In genomic region chr5:143222287-143222686, GRCm38 (mm10) we compare ENCODE assay signal across 51 mouse cellular contexts. TPM values are rescaled to one million over a fixed set of nuclear protein-coding genes. Genes with fewer than 3 reads are reported as not detected.
"Had no signal": no experiment of that assay in that cellular context is flagged by ENCODE, and none has a peak within 500 bp of the region (broad histone marks: within the 10 kb centered on the region; RNA-seq: fewer than 3 reads in every experiment).

No protein-coding gene starts in this region.

- DNase-seq: heart, postnatal 10 days; heart, postnatal 14 days; heart, postnatal 36 days; heart, postnatal 4 days; kidney, adult 11 months; kidney, adult 18-20 months; kidney, adult 2 months; kidney, adult 8-10 months; kidney, adult 9 months; kidney, postnatal 10 days; kidney, postnatal 14 days; kidney, postnatal 25 days; kidney, postnatal 36 days; kidney, postnatal 4 days; layer of hippocampus, adult 9-11 months; layer of hippocampus, postnatal 36 days had no signal

- H3K4me3 ChIP-seq: heart, embryonic 12.5 days; heart, embryonic 13.5 days; heart, embryonic 15.5 days; hindbrain, embryonic 10.5 days; hindbrain, embryonic 12.5 days; hindbrain, embryonic 13.5 days; hindbrain, embryonic 15.5 days; intestine, embryonic 15.5 days; kidney, embryonic 15.5 days; layer of hippocampus, adult 2 months; left cerebral cortex, adult 2 months had no signal

- H3K9me3 ChIP-seq: heart, embryonic 12.5 days; heart, embryonic 13.5 days; heart, embryonic 15.5 days; hindbrain, embryonic 10.5 days; hindbrain, embryonic 12.5 days; hindbrain, embryonic 13.5 days; hindbrain, embryonic 15.5 days; intestine, embryonic 15.5 days; kidney, embryonic 15.5 days had no signal

- H3K4me1 ChIP-seq: heart, embryonic 12.5 days; heart, embryonic 13.5 days; heart, embryonic 15.5 days; hindbrain, embryonic 10.5 days; hindbrain, embryonic 12.5 days; hindbrain, embryonic 13.5 days; hindbrain, embryonic 15.5 days; intestine, embryonic 15.5 days; kidney, embryonic 15.5 days had no signal

- H3K27ac ChIP-seq: heart, embryonic 13.5 days; heart, embryonic 15.5 days; hindbrain, embryonic 10.5 days; hindbrain, embryonic 12.5 days; hindbrain, embryonic 13.5 days; hindbrain, embryonic 14.5 days; hindbrain, embryonic 15.5 days; hindbrain, postnatal 0 days; intestine, embryonic 15.5 days; kidney, embryonic 15.5 days; kidney, postnatal 0 days; layer of hippocampus, adult 2 months; left cerebral cortex, adult 2 months had no signal

- H3K9ac ChIP-seq: heart, embryonic 12.5 days; heart, embryonic 13.5 days; heart, embryonic 15.5 days; hindbrain, embryonic 12.5 days; hindbrain, embryonic 13.5 days; hindbrain, embryonic 14.5 days; hindbrain, embryonic 15.5 days; intestine, embryonic 15.5 days; kidney, embryonic 15.5 days had no signal

- H3K4me2 ChIP-seq: heart, embryonic 11.5 days; heart, embryonic 12.5 days; heart, embryonic 13.5 days; heart, embryonic 15.5 days; hindbrain, embryonic 12.5 days; hindbrain, embryonic 13.5 days; hindbrain, embryonic 14.5 days; hindbrain, embryonic 15.5 days; intestine, embryonic 15.5 days; kidney, embryonic 15.5 days had no signal

- H3K27me3 ChIP-seq: heart, embryonic 12.5 days; heart, embryonic 13.5 days; heart, embryonic 15.5 days; hindbrain, embryonic 12.5 days; hindbrain, embryonic 13.5 days; hindbrain, embryonic 15.5 days; intestine, embryonic 15.5 days; kidney, embryonic 15.5 days had no signal

- H3K36me3 ChIP-seq: heart, embryonic 12.5 days; heart, embryonic 13.5 days; heart, embryonic 15.5 days; hindbrain, embryonic 10.5 days; hindbrain, embryonic 12.5 days; hindbrain, embryonic 13.5 days; hindbrain, embryonic 15.5 days; intestine, embryonic 15.5 days; kidney, embryonic 15.5 days had no signal

RNA-seq across cellular contexts. Expression of gene Spdye4a, which starts 4.4 kb away (rescaled TPM):
- total RNA-seq: heart, postnatal 10 days; heart, postnatal 14 days; heart, postnatal 25 days; heart, postnatal 36 days; heart, postnatal 4 days; hematopoietic stem cell, adult 5-6 weeks; layer of hippocampus, adult 18-20 months; layer of hippocampus, adult 2 months; layer of hippocampus, adult 8-10 months; layer of hippocampus, postnatal 10 days; layer of hippocampus, postnatal 14 days; layer of hippocampus, postnatal 25 days; layer of hippocampus, postnatal 36 days; left cerebral cortex, adult 18-20 months; left cerebral cortex, adult 2 months had no signal
- polyA plus RNA-seq: heart, embryonic 11.5 days; heart, embryonic 12.5 days; heart, embryonic 13.5 days; heart, embryonic 14.5 days; heart, embryonic 15.5 days; heart, embryonic 16.5 days; heart, postnatal 0 days; hindbrain, embryonic 10.5 days; hindbrain, embryonic 11.5 days; hindbrain, embryonic 12.5 days; hindbrain, embryonic 13.5 days; hindbrain, embryonic 14.5 days; hindbrain, embryonic 15.5 days; hindbrain, embryonic 16.5 days; hindbrain, postnatal 0 days; inflammation-experienced regulatory T-cells, adult 6 months; intestine, embryonic 14.5 days; intestine, embryonic 15.5 days; intestine, embryonic 16.5 days; intestine, postnatal 0 days; kidney, embryonic 14.5 days; kidney, embryonic 15.5 days; kidney, embryonic 16.5 days; kidney, postnatal 0 days; large intestine, adult 2 months had no signal

RNA-seq across cellular contexts. Expression of gene Spdye4b, which starts 41.5 kb away (rescaled TPM):
- total RNA-seq: heart, postnatal 10 days; heart, postnatal 14 days; heart, postnatal 25 days; heart, postnatal 36 days; heart, postnatal 4 days; hematopoietic stem cell, adult 5-6 weeks; hindbrain, postnatal 0 days; layer of hippocampus, adult 18-20 months; layer of hippocampus, adult 2 months; layer of hippocampus, adult 8-10 months; layer of hippocampus, postnatal 10 days; layer of hippocampus, postnatal 14 days; layer of hippocampus, postnatal 25 days; layer of hippocampus, postnatal 36 days; left cerebral cortex, adult 18-20 months; left cerebral cortex, adult 2 months had no signal
- polyA plus RNA-seq: heart, embryonic 11.5 days; heart, embryonic 12.5 days; heart, embryonic 13.5 days; heart, embryonic 14.5 days; heart, embryonic 15.5 days; heart, embryonic 16.5 days; heart, postnatal 0 days; hindbrain, embryonic 11.5 days; hindbrain, embryonic 12.5 days; hindbrain, embryonic 13.5 days; hindbrain, embryonic 14.5 days; hindbrain, embryonic 15.5 days; hindbrain, embryonic 16.5 days; hindbrain, postnatal 0 days; inflammation-experienced regulatory T-cells, adult 6 months; intestine, embryonic 14.5 days; intestine, embryonic 15.5 days; intestine, embryonic 16.5 days; intestine, postnatal 0 days; kidney, adult 2 months; kidney, embryonic 14.5 days; kidney, embryonic 15.5 days; kidney, embryonic 16.5 days; kidney, postnatal 0 days; large intestine, adult 2 months had no signal
